Mouse (Mus musculus): ENCODE measurements around the gene Nid1.

- TF ChIP-seq CTCF (IDR thresholded peaks at IDR 0.05; ENCODE audit: low read depth, low read length) (no peak), EP300 (IDR thresholded peaks at IDR 0.05; ENCODE audit: insufficient read depth, low read depth, low read length) (no peak), POLR2A (IDR thresholded peaks at IDR 0.05; ENCODE audit: insufficient read depth, low read length) (no peak)
Observed at GRCm38 (mm10) chr13:13498022-13498421, 60.7 kb downstream of the Nid1 start.

Measured in ES-Bruce4 (cell line).